Mouse (Mus musculus) liver, embryonic 16.5 days (tissue): ENCODE results near the gene Efna4. TPM values are rescaled to one million over a fixed set of nuclear protein-coding genes. Genes with fewer than 3 reads are reported as not detected.

Source experiments
- ATAC-seq: fragments of 200-750 bp; cut with Nextera tagmentation; 2 replicates; pipeline ENCODE4 v1.8.0; 2017; ENCODE audit warnings: low read depth, mild to moderate bottlenecking, moderate number of reproducible peaks, moderate library complexity
- H3K27ac ChIP-seq: fragments of 300-500 bp; sonication (generic); 2 replicates; pipeline ENCODE4 v1.5.1; 2014; ENCODE audit warnings: mild to moderate bottlenecking, low read length
- H3K27me3 ChIP-seq: fragments of 300-500 bp; sonication (generic); 2 replicates; pipeline ENCODE4 v1.6.1; 2014; ENCODE audit warnings: low read depth, low read length, mixed read lengths; ENCODE audit not compliant: control insufficient read depth, insufficient read depth
- H3K36me3 ChIP-seq: fragments of 300-500 bp; sonication (generic); 2 replicates; pipeline ENCODE4 v1.6.1; 2014; ENCODE audit warnings: mild to moderate bottlenecking; ENCODE audit not compliant: control insufficient read depth, insufficient read depth
- H3K4me1 ChIP-seq: fragments of 300-500 bp; sonication (generic); 2 replicates; pipeline ENCODE4 v1.6.1; 2014; ENCODE audit warnings: low read depth, low read length, mixed read lengths; ENCODE audit not compliant: control insufficient read depth
- H3K4me2 ChIP-seq: fragments of 300-500 bp; sonication (generic); 2 replicates; pipeline ENCODE4 v1.6.1; 2014; ENCODE audit warnings: low read depth, low read length, mixed read lengths
- H3K4me3 ChIP-seq: fragments of 300-500 bp; sonication (generic); 2 replicates; pipeline ENCODE4 v1.5.1; 2014; ENCODE audit warnings: low read depth, mild to moderate bottlenecking, low read length
- H3K9ac ChIP-seq: fragments of 300-500 bp; sonication (generic); 2 replicates; pipeline ENCODE4 v1.6.1; 2014; ENCODE audit warnings: low read depth, low read length
- H3K9me3 ChIP-seq: fragments of 300-500 bp; sonication (generic); replicated peaks from 2 replicates; pipeline ENCODE4 v1.6.1; 2016; ENCODE audit warnings: low read length; ENCODE audit not compliant: control insufficient read depth
- WGBS: fragments of 180-500 bp; shearing (Covaris S2); extraction: QIAGEN DNeasy Blood & Tissue Kit; methylation state at CpG from one replicate; pipeline ENCODE4 v1.1.7; 2014; ENCODE audit not compliant: insufficient replicate concordance; 5-methylcytosine and 5-hydroxymethylcytosine counted together
- polyA plus RNA-seq: library from polyadenylated mRNA; unstranded; fragments of >200 nt; fragmentation: Nextera tagmentation; extraction: Ambion mirVana; gene quantifications from 2 replicates; pipeline ENCODE4 v1.2.1, GENCODE M21; 2015

The Efna4 gene
- polyA plus RNA-seq, 1 experiment from 2014 or later = 0.51 TPM

- 12% methylated on average over 21 of the region's 21 CpGs for WGBS
- Histone ChIP-seq H3K27me3 (peaks cover 80% of the 10 kb centered on the region), H3K36me3 (no peaks in the 10 kb centered on the region), H3K9ac (no peak overlapping the region), H3K4me1 (peaks cover 37% of the 10 kb centered on the region), H3K4me2 (peak overlapping the region; percentile 44), H3K27ac (no peak overlapping the region), H3K9me3 (no peaks in the 10 kb centered on the region), H3K4me3 (no peak overlapping the region)
- ATAC-seq = no peak
Measured at GRCm38 (mm10) chr3:89318971-89319590, 18.7 kb downstream of the Efna4 start.

GRCm38 (mm10) chr3:89318316-89318715 lies 19.5 kb downstream of the Efna4 start:
- no peak overlapping the region for H3K4me2 ChIP-seq
- peaks cover 37% of the 10 kb centered on the region for H3K4me1 ChIP-seq
- H3K36me3 ChIP-seq = no peaks in the 10 kb centered on the region
- no peak overlapping the region for H3K9ac ChIP-seq
- ATAC-seq = no peak
- peaks cover 73% of the 10 kb centered on the region for H3K27me3 ChIP-seq
- no peak overlapping the region for H3K4me3 ChIP-seq
- H3K9me3 ChIP-seq = no peaks in the 10 kb centered on the region
- no peak overlapping the region for H3K27ac ChIP-seq
- WGBS = 68% methylated on average over 8 of the region's 8 CpGs

GRCm38 (mm10) chr3:89317246-89317645 lies 20.6 kb downstream of the Efna4 start:
- peaks cover 62% of the 10 kb centered on the region for H3K27me3 ChIP-seq
- H3K4me2 ChIP-seq = no peak overlapping the region
- no peak for ATAC-seq
- H3K9ac ChIP-seq = no peak overlapping the region
- H3K4me1 ChIP-seq = peaks cover 29% of the 10 kb centered on the region
- H3K36me3 ChIP-seq = no peaks in the 10 kb centered on the region
- no peak overlapping the region for H3K27ac ChIP-seq
- WGBS = 56% methylated on average over 6 of the region's 6 CpGs
- no peaks in the 10 kb centered on the region for H3K9me3 ChIP-seq
- no peak overlapping the region for H3K4me3 ChIP-seq

GRCm38 (mm10) chr3:89316833-89317232 lies 21.0 kb downstream of the Efna4 start:
- H3K27me3 ChIP-seq = peaks cover 58% of the 10 kb centered on the region
- no peaks in the 10 kb centered on the region for H3K9me3 ChIP-seq
- no peak overlapping the region for H3K9ac ChIP-seq
- 3% methylated on average over 4 of the region's 4 CpGs for WGBS
- H3K4me2 ChIP-seq = no peak overlapping the region
- no peak overlapping the region for H3K27ac ChIP-seq
- H3K4me1 ChIP-seq = peaks cover 26% of the 10 kb centered on the region
- no peak overlapping the region for H3K4me3 ChIP-seq
- no peaks in the 10 kb centered on the region for H3K36me3 ChIP-seq
- ATAC-seq = peak; percentile 27; the same call in 1 of the 2 replicates

GRCm38 (mm10) chr3:89315930-89316831 lies 21.6 kb downstream of the Efna4 start:
- peak overlapping the region; percentile 29 for H3K4me3 ChIP-seq
- H3K36me3 ChIP-seq = no peaks in the 10 kb centered on the region
- H3K4me2 ChIP-seq = peak overlapping the region; percentile 35
- H3K9ac ChIP-seq = no peak overlapping the region
- peaks cover 51% of the 10 kb centered on the region for H3K27me3 ChIP-seq
- WGBS = 10% methylated on average over 40 of the region's 40 CpGs
- H3K4me1 ChIP-seq = peaks cover 20% of the 10 kb centered on the region
- peak; percentile 69 for ATAC-seq
- no peaks in the 10 kb centered on the region for H3K9me3 ChIP-seq
- H3K27ac ChIP-seq = no peak overlapping the region

- Histone ChIP-seq H3K4me1 (peaks cover 12% of the 10 kb centered on the region), H3K9me3 (no peaks in the 10 kb centered on the region), H3K4me3 (peak overlapping the region; percentile 29), H3K27ac (no peak overlapping the region), H3K36me3 (no peaks in the 10 kb centered on the region), H3K4me2 (peak overlapping the region; percentile 35), H3K9ac (no peak overlapping the region), H3K27me3 (peaks cover 43% of the 10 kb centered on the region)
- 6% methylated on average over 24 of the region's 26 CpGs for WGBS
- ATAC-seq = peak; percentile 17; the same call in 1 of the 2 replicates
Measured at GRCm38 (mm10) chr3:89315195-89315929, 22.5 kb downstream of the Efna4 start.

- H3K4me2 ChIP-seq = no peak overlapping the region
- H3K27ac ChIP-seq = no peak overlapping the region
- no peak for ATAC-seq
- 53% methylated on average over 2 of the region's 2 CpGs for WGBS
- H3K27me3 ChIP-seq = peaks cover 37% of the 10 kb centered on the region
- no peaks in the 10 kb centered on the region for H3K9me3 ChIP-seq
- H3K4me3 ChIP-seq = no peak overlapping the region
- no peak overlapping the region for H3K9ac ChIP-seq
- H3K4me1 ChIP-seq = peaks cover 12% of the 10 kb centered on the region
- no peaks in the 10 kb centered on the region for H3K36me3 ChIP-seq
Measured at GRCm38 (mm10) chr3:89314791-89315190, 23.0 kb downstream of the Efna4 start.

GRCm38 (mm10) chr3:89314340-89314739 lies 23.5 kb downstream of the Efna4 start:
- H3K4me1 ChIP-seq = peaks cover 9% of the 10 kb centered on the region
- no peak overlapping the region for H3K4me2 ChIP-seq
- H3K27me3 ChIP-seq = peaks cover 33% of the 10 kb centered on the region
- no peak overlapping the region for H3K9ac ChIP-seq
- WGBS = 58% methylated on average over 5 of the region's 5 CpGs
- no peaks in the 10 kb centered on the region for H3K9me3 ChIP-seq
- H3K36me3 ChIP-seq = no peaks in the 10 kb centered on the region
- no peak overlapping the region for H3K27ac ChIP-seq
- H3K4me3 ChIP-seq = no peak overlapping the region
- no peak for ATAC-seq
